Mouse (Mus musculus): ENCODE measurements around the gene Ranbp17.

DNA sequence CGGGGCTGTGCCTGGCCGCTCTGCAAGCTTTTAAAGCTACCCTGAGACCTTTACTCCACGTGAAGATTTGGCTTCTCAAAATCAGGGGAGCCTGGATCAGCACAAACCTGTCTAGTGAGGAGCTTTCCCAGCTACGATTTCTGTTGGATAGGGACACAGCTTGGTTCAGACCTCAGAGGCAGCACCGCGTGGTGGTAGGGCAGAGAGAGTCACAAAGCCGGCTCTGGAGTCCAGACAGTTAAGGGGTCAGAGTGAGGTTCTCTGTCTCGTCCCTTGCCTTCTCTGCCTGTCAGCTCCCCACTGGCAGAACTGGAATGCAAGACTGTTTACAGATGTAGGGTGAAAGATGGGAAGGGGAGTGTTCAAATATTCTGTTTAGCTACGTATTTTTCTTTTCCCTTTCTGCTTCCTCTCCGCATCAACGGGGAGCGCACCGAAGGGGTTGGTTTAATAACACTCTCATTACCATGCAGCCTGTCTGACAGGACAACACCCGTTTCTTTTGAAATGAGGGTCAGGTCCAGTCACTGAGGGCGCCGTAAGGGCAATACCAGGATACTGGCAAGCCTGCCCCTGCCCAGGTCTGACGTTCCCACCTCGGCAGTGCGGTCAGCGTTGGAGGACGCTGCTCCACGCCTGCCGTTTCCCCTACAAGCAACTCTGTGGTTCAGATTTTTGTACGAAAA lies 317.0 kb downstream of the Ranbp17 start:
- TF ChIP-seq CTCF (IDR thresholded peaks at IDR 0.05; ENCODE audit: low read depth) (no peak), EP300 (IDR thresholded peaks at IDR 0.05; ENCODE audit: low read depth) (no peak)

Measured in heart, postnatal 0 days (tissue).